Mouse (Mus musculus): ENCODE data around the gene Btnl9.
"Not testable (repeated sequence)": the region's sequence is repeated elsewhere in the genome, so short reads cannot be mapped to it uniquely, and the experiment has no call there.

Gene Btnl9

GRCm38 (mm10) chr11:49183172-49183571 lies 3.8 kb downstream of the Btnl9 start:
- in situ Hi-C loops (cut with MboI, MseI), result no loop called here

GRCm38 (mm10) chr11:49176047-49176779 lies 10.7 kb downstream of the Btnl9 start:
- in situ Hi-C loops (cut with MboI, MseI), result not testable (repeated sequence)

- in situ Hi-C loops (cut with MboI, MseI), result no loop called here
These were observed 11.6 kb downstream of the Btnl9 start for GRCm38 (mm10) chr11:49175345-49175744.

- in situ Hi-C loops (cut with MboI, MseI), result loop anchor here (25.0 kb wide), 1 partner anchor 242 kb away; the partner anchor contains the start of gene Olfr1389
These were observed 16.4 kb downstream of the Btnl9 start for GRCm38 (mm10) chr11:49170576-49170975.

GRCm38 (mm10) chr11:49168839-49169611 lies 17.9 kb downstream of the Btnl9 start:
- in situ Hi-C loops (cut with MboI, MseI), result loop anchor here (25.0 kb wide), 1 partner anchor 243 kb away; the partner anchor contains the start of gene Olfr1389

- in situ Hi-C loops (cut with MboI, MseI), result loop anchor here (10.0 to 25.0 kb wide), 2 partner anchors 255 to 612 kb away; partner anchors contain the start of gene Olfr1389
These were observed 29.8 kb downstream of the Btnl9 start for GRCm38 (mm10) chr11:49156821-49157814.

GRCm38 (mm10) chr11:49154077-49154476 lies 32.9 kb downstream of the Btnl9 start, which contains the start of gene Olfr1394:
Gene Olfr1394 (plus strand): TSS chr11:49154377.
- in situ Hi-C loops (cut with MboI, MseI), result loop anchor here (10.0 to 25.0 kb wide), 2 partner anchors 258 to 609 kb away; partner anchors contain the start of gene Olfr1389

- in situ Hi-C loops (cut with MboI, MseI), result no loop called here
These were observed 45.0 kb downstream of the Btnl9 start, which contains the start of gene Olfr1395 for GRCm38 (mm10) chr11:49141974-49142373. Gene Olfr1395 (plus strand): TSS chr11:49142274.

GRCm38 (mm10) chr11:49124169-49124568 lies 62.8 kb downstream of the Btnl9 start:
- in situ Hi-C loops (cut with MboI, MseI), result loop anchor here (5.0 kb wide), 1 partner anchor 138 kb away; no protein-coding TSS in a partner anchor

GRCm38 (mm10) chr11:49119635-49120034 lies 67.3 kb downstream of the Btnl9 start:
- in situ Hi-C loops (cut with MboI, MseI), result loop anchor here (5.0 kb wide), 3 partner anchors 68 to 332 kb away; partner anchors contain the start of gene Btnl9

Data from regulatory T cell (primary cell).